Mouse (Mus musculus) heart, postnatal 0 days (tissue): ENCODE results near the gene Tab2.
A peak's percentile ranks its signal among the peaks of the same experiment; 100 is the strongest.

ENCODE experiments used
- CTCF ChIP-seq: IDR thresholded peaks from 2 replicates; pipeline ENCODE4 v1.5.1; 2016; ENCODE audit warnings: antibody characterized with exemption, control low read depth, low read depth
- EP300 ChIP-seq: IDR thresholded peaks from 2 replicates; pipeline ENCODE4 v1.6.1; 2016; ENCODE audit warnings: antibody characterized with exemption, low read depth

- TF ChIP-seq CTCF: peak; percentile 100
- no peak for TF ChIP-seq EP300
Observed at GRCm38 (mm10) chr10:7883524-7883923, 72.5 kb downstream of the Tab2 start.
